Mouse (Mus musculus) small intestine, adult 2 months (tissue): ENCODE results near the gene Nicn1.
"Not testable (repeated sequence)": the region's sequence is repeated elsewhere in the genome, so short reads cannot be mapped to it uniquely, and the experiment has no call there.

Source experiments
- CTCF ChIP-seq: fragments of 200-500 bp; IDR thresholded peaks from 2 replicates; pipeline ENCODE4 v1.5.1; 2012; ENCODE audit warnings: low read depth, mild to moderate bottlenecking, control low read depth, inconsistent platforms, low read length, moderate library complexity, mixed read lengths; ENCODE audit not compliant: insufficient replicate concordance, insufficient read length; ENCODE audit errors: extremely low read depth
- POLR2A ChIP-seq: fragments of 200-500 bp; IDR thresholded peaks from 2 replicates; pipeline ENCODE4 v1.6.1; 2012; ENCODE audit warnings: low read depth, mild to moderate bottlenecking, control low read depth, inconsistent platforms, low read length, moderate library complexity

DNA sequence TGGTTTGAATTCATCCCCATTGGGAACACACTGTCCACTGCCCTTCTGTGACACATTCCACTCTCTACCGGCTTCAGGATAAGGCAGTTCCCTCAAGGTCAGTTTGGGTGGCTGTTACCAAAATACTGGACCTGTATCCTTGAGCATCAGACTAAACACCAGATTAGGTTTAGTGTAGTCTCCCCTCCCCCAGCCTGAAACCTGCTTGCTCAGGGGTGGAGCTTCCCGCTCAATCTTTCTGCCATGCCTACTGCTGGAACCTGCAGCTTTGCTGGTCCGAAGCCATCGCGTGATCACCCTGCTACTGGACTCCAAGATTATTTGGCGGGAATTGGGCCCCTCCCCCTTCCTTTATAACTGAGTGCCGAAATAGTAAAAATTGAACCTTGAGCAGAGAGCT is 21.5 kb upstream of the Nicn1 start:
- TF ChIP-seq CTCF, POLR2A: not testable (repeated sequence)
